Mouse (Mus musculus): Measurements from ENCODE around the gene Ifitm2. TPM values are rescaled to one million over a fixed set of nuclear protein-coding genes. Genes with fewer than 3 reads are reported as not detected.

Ifitm2 gene
- total RNA-seq, 4 experiments from 2014 or later: 13.8 to 19.4 (median 17.2) TPM

GRCm38 (mm10) chr7:140944236-140944635, 11.6 kb downstream of the Ifitm2 start:
- no peak for DNase-seq (ENCODE audit: low spot score in 2 of 2)

GRCm38 (mm10) chr7:140943356-140943755, 12.4 kb downstream of the Ifitm2 start:
- no peak for DNase-seq (ENCODE audit: low spot score in 2 of 2)

- DNase-seq (ENCODE audit: low spot score in 2 of 2): no peak
Observed at GRCm38 (mm10) chr7:140942811-140943210, 13.0 kb downstream of the Ifitm2 start.

GRCm38 (mm10) chr7:140942341-140942740, 13.4 kb downstream of the Ifitm2 start:
- no peak for DNase-seq (ENCODE audit: low spot score in 2 of 2)

GRCm38 (mm10) chr7:140941222-140942051, 14.3 kb downstream of the Ifitm2 start, which contains the start of gene Pgghg:
Pgghg (plus strand) TSS chr7:140941391.
- peak in 1 of 2 experiments; percentile 50 for DNase-seq (ENCODE audit: low spot score in 2 of 2)

GRCm38 (mm10) chr7:140939669-140940171, 16.1 kb downstream of the Ifitm2 start:
- DNase-seq (ENCODE audit: low spot score in 2 of 2): no peak

- DNase-seq (ENCODE audit: low spot score in 2 of 2): no peak
Observed at GRCm38 (mm10) chr7:140938896-140939295, 16.9 kb downstream of the Ifitm2 start.

- DNase-seq (ENCODE audit: low spot score in 2 of 2): no peak
Observed at GRCm38 (mm10) chr7:140938436-140938835, 17.4 kb downstream of the Ifitm2 start.

GRCm38 (mm10) chr7:140927181-140927580, 28.6 kb downstream of the Ifitm2 start:
- no peak for DNase-seq (ENCODE audit: low spot score in 2 of 2)

GRCm38 (mm10) chr7:140923070-140923775, 32.6 kb downstream of the Ifitm2 start:
- no peak for DNase-seq (ENCODE audit: low spot score in 2 of 2)

GRCm38 (mm10) chr7:140922398-140923069, 33.3 kb downstream of the Ifitm2 start:
- DNase-seq (ENCODE audit: low spot score in 2 of 2): peak in 1 of 2 experiments; percentile 28

GRCm38 (mm10) chr7:140921225-140921975, 34.4 kb downstream of the Ifitm2 start:
- no peak for DNase-seq (ENCODE audit: low spot score in 2 of 2)

- DNase-seq (ENCODE audit: low spot score in 2 of 2): no peak
Observed at GRCm38 (mm10) chr7:140920418-140921029, 35.3 kb downstream of the Ifitm2 start, which contains the start of gene Nlrp6. Nlrp6 (plus strand) TSS chr7:140920902.

GRCm38 (mm10) chr7:140919911-140920310, 35.9 kb downstream of the Ifitm2 start:
- no peak for DNase-seq (ENCODE audit: low spot score in 2 of 2)

- no peak for DNase-seq (ENCODE audit: low spot score in 2 of 2)
Observed at GRCm38 (mm10) chr7:140914031-140914690, 41.6 kb downstream of the Ifitm2 start.

- no peak for DNase-seq (ENCODE audit: low spot score in 2 of 2)
Observed at GRCm38 (mm10) chr7:140912846-140913482, 42.8 kb downstream of the Ifitm2 start.

- DNase-seq (ENCODE audit: low spot score in 2 of 2): no peak
Observed at GRCm38 (mm10) chr7:140912293-140912692, 43.5 kb downstream of the Ifitm2 start.

- peak; percentile 47 to 63 for DNase-seq (ENCODE audit: low spot score in 2 of 2)
Observed at GRCm38 (mm10) chr7:140908634-140909107, 47.1 kb downstream of the Ifitm2 start.

- DNase-seq (ENCODE audit: low spot score in 2 of 2): no peak
Observed at GRCm38 (mm10) chr7:140908181-140908580, 47.6 kb downstream of the Ifitm2 start.

Measured in layer of hippocampus, adult 8-10 months (tissue).